Mouse (Mus musculus): ENCODE data around the gene Lrrc4. TPM values are rescaled to one million over a fixed set of nuclear protein-coding genes. Genes with fewer than 3 reads are reported as not detected.
A peak's percentile ranks its signal among the peaks of the same experiment; 100 is the strongest.

Gene Lrrc4
- total RNA-seq, 4 experiments from 2014 or later = 5.9 to 8.0 (median 7.1) TPM

- no peak for DNase-seq
These were observed 167.9 kb downstream of the Lrrc4 start for GRCm38 (mm10) chr6:28663670-28664069.

GRCm38 (mm10) chr6:28663004-28663403, 168.5 kb downstream of the Lrrc4 start:
- no peak for DNase-seq

GRCm38 (mm10) chr6:28656511-28656910, 175.0 kb downstream of the Lrrc4 start:
- no peak for DNase-seq

GRCm38 (mm10) chr6:28645231-28645630, 186.3 kb downstream of the Lrrc4 start:
- DNase-seq = no peak

- no peak for DNase-seq
These were observed 188.6 kb downstream of the Lrrc4 start for GRCm38 (mm10) chr6:28642909-28643308.

GRCm38 (mm10) chr6:28640088-28640487, 191.5 kb downstream of the Lrrc4 start:
- no peak for DNase-seq

- no peak for DNase-seq
These were observed 195.8 kb downstream of the Lrrc4 start for GRCm38 (mm10) chr6:28635531-28636348.

- no peak for DNase-seq
These were observed 196.5 kb downstream of the Lrrc4 start for GRCm38 (mm10) chr6:28635092-28635491.

- DNase-seq = no peak
These were observed 197.9 kb downstream of the Lrrc4 start for GRCm38 (mm10) chr6:28633656-28634055.

GRCm38 (mm10) chr6:28633120-28633519, 198.4 kb downstream of the Lrrc4 start:
- DNase-seq = no peak

- DNase-seq = no peak
These were observed 200.6 kb downstream of the Lrrc4 start for GRCm38 (mm10) chr6:28630926-28631325.

GRCm38 (mm10) chr6:28629866-28630265, 201.7 kb downstream of the Lrrc4 start:
- no peak for DNase-seq

- no peak for DNase-seq
These were observed 203.1 kb downstream of the Lrrc4 start for GRCm38 (mm10) chr6:28628408-28628807.

GRCm38 (mm10) chr6:28622963-28623362, 208.6 kb downstream of the Lrrc4 start:
- DNase-seq = no peak

- no peak for DNase-seq
These were observed 209.0 kb downstream of the Lrrc4 start for GRCm38 (mm10) chr6:28622522-28622921.

- no peak for DNase-seq
These were observed 209.6 kb downstream of the Lrrc4 start for GRCm38 (mm10) chr6:28621961-28622360.

- no peak for DNase-seq
These were observed 210.1 kb downstream of the Lrrc4 start for GRCm38 (mm10) chr6:28621431-28621830.

- peak; percentile 88 for DNase-seq
These were observed 212.8 kb downstream of the Lrrc4 start for GRCm38 (mm10) chr6:28618751-28619153.

GRCm38 (mm10) chr6:28618299-28618698, 213.2 kb downstream of the Lrrc4 start:
- DNase-seq = no peak

GRCm38 (mm10) chr6:28615966-28616365, 215.6 kb downstream of the Lrrc4 start:
- no peak for DNase-seq

GRCm38 (mm10) chr6:28615408-28615807, 216.1 kb downstream of the Lrrc4 start:
- DNase-seq = no peak

- no peak for DNase-seq
These were observed 216.7 kb downstream of the Lrrc4 start for GRCm38 (mm10) chr6:28614856-28615255.

GRCm38 (mm10) chr6:28613441-28613840, 218.1 kb downstream of the Lrrc4 start:
- no peak for DNase-seq

Measured in adrenal gland, adult 8-10 months (tissue).